Mouse (Mus musculus) E14TG2a.4 (cell line): ENCODE results near the gene Gltp.

Experiments used
- CTCF ChIP-seq: conservative IDR thresholded peaks from 2 replicates; pipeline ENCODE4 v1.5.1; 2014; ENCODE audit warnings: low read length
- NANOG ChIP-seq: IDR thresholded peaks from 2 replicates; pipeline ENCODE4 v1.6.1; 2014; ENCODE audit warnings: borderline replicate concordance, low read length, mixed read lengths
- POU5F1 ChIP-seq: IDR thresholded peaks from 2 replicates; pipeline ENCODE4 v1.6.1; 2014; ENCODE audit warnings: low read length, borderline replicate concordance

DNA sequence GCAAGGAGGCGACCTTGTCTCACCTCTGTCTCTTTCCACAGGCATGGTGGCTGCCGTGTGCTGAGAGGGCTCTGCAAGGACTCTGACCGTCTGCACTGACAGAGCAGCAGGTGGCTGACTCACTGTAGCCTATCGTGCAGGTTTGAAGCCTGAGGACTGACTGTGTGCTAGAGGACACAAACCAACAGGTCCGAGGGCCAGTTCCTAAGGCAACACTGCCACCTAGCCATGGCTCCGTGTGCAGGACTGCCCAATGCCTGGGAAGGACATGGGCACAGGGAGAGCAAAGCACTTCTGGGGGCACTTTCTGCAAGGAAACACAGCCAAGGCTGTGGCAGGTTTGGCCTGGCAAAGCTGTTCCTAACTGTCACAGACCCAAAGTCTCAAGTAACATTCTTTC lies 40.7 kb upstream of the Gltp start:
- TF ChIP-seq CTCF (no peak), NANOG (no peak), POU5F1 (no peak)
